Mouse (Mus musculus) brain, embryonic 18.5 days (tissue): Measurements from ENCODE around the gene Nsmce3.
A peak's percentile ranks its signal among the peaks of the same experiment; 100 is the strongest.

Experiments used
- DNase-seq: peaks from one replicate; pipeline ENCODE4 v3.0.0-alpha.2; 2012; ENCODE audit warnings: low read depth, low spot score

Nsmce3 gene

GRCm38 (mm10) chr7:64872743-64873241 is at the start of gene Nsmce3:
Nsmce3 (minus strand) TSS chr7:64872997.
- peak; percentile 88 for DNase-seq

DNA sequence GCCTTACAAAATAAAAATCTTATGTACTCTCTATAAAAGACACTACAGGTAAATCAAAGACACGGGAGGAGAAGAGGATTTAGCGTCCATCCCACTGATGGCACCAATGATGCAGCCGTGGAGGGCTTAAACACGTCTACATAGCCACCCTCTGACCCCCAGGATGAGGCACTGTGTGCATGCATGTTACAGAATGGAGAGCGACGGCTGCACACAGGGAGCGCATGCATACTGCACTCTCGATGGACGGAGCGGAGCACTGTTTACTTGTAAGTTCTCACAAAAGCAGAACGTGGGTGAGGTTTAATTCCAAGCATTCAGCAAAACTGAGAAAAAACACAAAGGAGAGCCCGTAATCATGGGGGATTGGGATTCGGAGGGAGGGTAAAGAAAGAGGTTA is 48.4 kb upstream of the Nsmce3 start:
- no peak for DNase-seq

GRCm38 (mm10) chr7:64920735-64921134 is 47.9 kb upstream of the Nsmce3 start:
- DNase-seq, result no peak

- DNase-seq, result no peak
Measured at GRCm38 (mm10) chr7:64916654-64917053, 43.9 kb upstream of the Nsmce3 start.

DNA sequence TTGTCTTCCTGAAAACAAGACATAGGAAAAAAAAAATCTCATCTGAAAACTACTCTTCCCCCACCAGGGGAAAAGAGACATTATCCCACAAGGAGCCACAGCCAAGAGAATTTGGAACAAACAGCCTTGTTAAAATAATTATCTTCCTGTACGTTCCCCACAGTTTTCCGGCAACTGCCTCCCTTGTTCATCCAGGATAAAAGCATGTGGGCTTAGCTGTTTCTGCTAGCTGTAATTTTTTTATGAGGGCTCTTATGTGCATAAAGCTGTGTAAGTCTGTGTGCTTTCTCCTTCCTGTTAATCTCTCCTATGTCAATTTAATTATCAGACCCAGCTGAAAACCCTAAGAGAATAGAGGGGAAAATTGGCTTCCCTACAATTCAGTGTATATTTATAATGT is 42.3 kb upstream of the Nsmce3 start:
- DNase-seq, result peak; percentile 32

- DNase-seq, result no peak
Measured at GRCm38 (mm10) chr7:64911945-64912344, 39.1 kb upstream of the Nsmce3 start.

DNA sequence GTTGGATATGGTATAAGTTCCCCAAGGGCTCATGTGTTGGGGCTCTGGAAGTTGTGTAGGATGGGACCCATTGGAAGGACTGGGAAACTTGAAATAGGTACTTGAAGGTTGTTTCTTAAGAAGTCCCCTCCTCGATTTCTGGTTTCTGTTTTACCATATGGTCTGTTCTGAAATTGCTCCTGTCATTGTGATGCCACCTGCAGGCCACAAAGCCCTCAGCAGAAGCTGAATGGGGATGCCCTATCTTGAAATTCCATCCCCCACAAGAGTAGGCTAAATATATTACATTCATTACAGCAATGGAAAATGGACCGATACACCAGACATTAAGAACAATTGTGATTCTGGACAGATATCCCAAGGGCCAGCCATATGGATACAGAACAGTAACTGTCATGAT is 37.4 kb upstream of the Nsmce3 start:
- DNase-seq, result no peak

DNA sequence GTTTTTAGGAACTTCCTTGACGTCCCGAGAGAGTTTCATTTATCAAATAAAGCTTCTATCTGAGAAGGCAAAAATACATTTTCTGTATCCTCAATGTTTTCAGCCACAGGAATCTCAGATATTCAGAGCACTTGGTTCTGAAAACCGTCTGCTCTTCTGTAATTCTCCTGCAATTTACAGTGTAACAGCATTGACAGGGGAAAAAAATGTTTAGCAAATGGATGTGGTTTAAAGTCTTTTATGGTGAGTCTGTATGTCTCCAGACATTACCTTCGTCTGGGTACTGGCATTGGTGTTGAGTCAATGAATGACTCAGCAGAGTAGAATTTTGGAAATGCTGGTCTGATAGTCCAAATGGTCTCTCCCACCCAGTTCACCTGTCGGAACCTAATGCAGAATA is 34.2 kb upstream of the Nsmce3 start:
- DNase-seq, result no peak

- no peak for DNase-seq
Measured at GRCm38 (mm10) chr7:64905506-64905905, 32.7 kb upstream of the Nsmce3 start.

GRCm38 (mm10) chr7:64900249-64900648 is 27.5 kb upstream of the Nsmce3 start:
- peak; percentile 36 for DNase-seq

DNA sequence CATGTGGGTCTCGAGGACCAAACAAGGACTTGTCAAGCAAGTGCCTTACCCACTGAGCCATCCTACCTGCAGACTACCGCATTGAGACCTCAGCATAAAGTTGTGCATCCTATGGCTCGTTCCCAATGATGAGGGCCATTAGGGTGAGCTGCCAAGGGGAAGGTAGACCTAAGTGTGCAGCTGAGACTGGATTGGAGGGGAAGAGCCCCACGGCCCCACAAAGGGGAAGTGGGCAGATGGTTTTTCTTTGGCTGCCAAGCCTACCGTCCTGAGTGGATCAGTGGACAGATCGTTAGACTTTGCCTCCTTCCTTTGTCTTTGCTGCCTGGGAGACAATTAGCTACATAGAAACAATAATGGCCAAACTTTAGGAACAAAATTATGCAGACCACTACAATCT is 23.8 kb upstream of the Nsmce3 start:
- DNase-seq, result no peak

GRCm38 (mm10) chr7:64895685-64896101 is 22.9 kb upstream of the Nsmce3 start:
- no peak for DNase-seq

DNA sequence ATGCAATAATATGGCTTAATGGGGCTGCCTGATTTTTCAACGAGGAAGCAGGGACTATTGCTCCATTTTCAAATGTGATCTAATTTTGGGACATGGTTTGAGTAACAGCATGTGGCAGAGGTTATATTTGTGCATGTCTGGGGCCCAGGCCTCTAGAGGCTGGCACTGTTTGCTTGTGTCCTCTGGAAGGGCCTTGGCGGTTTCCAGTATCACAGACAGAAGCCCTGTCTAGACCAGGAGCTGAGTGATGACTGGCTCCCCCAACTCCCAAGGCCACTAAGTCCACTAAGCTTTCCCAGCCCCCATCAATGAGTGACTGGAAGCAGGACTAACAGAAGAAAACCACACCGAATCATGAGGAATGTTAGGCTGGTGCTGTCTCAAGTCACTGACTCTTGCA is 18.3 kb upstream of the Nsmce3 start:
- DNase-seq, result no peak

DNA sequence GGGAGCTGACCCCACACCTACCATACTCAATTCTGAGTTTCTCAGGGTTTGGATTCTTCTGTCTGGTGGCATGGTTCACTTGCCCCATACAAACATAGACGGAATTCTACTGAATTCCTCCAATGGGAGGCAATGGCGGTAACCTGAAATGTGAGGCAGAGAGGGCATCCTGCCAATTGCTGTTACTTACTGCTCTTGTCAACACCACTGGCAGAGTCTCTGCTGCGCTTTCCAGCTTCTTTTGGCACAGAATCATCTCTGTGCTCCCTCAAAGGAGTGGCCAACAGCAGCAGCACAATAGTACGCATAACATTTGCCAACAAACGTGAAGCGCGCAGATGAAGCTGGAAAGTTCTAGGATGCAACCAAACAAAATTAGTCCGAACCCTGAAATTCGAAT is 17.1 kb upstream of the Nsmce3 start:
- no peak for DNase-seq

DNA sequence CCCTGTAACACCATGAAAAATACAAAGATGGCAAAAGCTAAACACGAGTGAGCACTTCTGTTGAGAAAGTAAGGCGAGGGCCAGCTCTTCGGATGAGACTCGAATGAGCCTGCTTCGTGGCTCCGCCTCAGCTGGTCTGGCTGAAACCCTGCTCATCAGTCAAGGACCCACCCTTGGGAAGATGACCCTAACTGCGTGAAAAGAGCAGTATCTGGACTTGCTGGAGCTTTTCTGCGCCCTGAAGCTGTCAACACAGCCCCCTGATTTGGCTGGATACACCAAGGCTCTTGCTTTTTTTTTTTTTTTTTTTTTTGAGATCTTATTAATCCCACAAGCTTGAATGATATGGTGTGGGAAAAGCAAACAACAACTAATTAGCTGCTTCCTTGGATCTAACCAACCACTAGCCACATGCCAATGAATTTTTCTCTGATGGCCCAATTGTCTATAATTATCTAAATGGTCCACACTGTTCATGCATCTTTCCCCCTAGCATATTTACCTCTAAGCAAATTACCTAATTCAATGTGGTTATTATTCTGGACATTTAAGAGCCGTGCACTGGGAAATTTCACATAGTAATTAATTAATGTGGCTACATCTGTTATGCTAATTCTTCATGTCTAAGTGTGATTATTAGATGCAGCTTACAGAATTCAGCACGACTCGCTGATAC is 11.5 kb upstream of the Nsmce3 start:
- DNase-seq, result no peak

DNA sequence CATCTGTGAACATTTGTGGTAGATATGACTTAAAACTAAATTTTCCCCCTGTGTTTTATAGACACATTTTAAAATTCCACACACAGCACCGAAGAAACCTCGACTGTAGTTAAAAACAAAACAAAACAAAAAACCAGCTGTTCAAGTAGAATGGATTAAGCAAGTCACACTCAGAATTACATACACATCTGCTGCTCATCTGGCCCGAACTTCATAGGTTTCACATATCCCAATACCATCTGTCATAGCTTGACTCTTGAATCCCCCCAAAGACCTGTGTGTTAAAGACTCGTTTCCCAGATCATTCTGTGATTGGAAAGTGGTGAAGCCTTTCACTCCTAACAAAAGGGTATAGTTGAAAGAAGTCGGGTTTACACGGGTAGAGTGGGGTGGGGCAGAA is 9.4 kb upstream of the Nsmce3 start:
- DNase-seq, result no peak

DNA sequence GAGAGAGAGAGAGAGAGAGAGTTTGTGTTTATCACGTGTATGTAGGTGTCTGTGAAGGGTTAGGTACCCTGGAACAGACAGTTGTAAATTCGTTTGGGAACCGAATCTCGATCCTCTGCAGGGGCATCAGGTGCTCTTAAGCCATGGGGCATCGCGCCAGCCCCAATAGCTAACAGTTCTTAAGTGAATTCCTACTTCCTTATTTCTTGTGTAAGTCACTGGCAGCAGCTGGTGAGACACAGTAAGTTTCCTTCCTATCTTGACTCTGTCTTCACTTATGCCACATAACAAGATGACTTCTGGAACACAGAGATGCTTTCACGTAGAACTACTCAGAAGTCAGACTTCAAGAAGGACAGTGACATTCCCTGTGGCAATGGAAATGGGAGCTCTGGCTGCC is 8.6 kb upstream of the Nsmce3 start:
- no peak for DNase-seq

- DNase-seq, result no peak
Measured at GRCm38 (mm10) chr7:64880415-64880814, 7.6 kb upstream of the Nsmce3 start.

DNA sequence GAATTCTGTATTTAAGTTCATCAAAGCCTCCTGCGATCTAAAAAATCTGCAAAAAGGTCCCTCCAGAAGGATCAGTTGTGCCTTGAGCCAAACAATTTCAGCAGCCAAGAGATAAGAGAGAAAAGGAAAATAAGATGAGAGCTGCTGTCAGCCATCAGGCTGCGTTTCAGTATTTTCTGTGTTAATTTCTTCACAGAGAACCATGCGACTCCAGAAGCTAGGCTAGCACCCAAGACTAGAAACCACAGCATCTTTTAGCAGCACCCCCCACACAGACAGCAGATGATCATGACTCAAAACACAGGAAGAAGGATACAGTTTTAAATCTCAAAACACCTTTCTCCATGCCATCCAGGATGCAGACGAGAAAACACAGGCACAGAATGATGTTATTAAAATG is 2.1 kb upstream of the Nsmce3 start:
- DNase-seq, result no peak

- DNase-seq, result no peak
Measured at GRCm38 (mm10) chr7:64873266-64873665, 469 bp upstream of the Nsmce3 start.

GRCm38 (mm10) chr7:64871987-64872742 is 632 bp downstream of the Nsmce3 start:
- DNase-seq, result no peak

GRCm38 (mm10) chr7:64869549-64870065 is 3.2 kb downstream of the Nsmce3 start:
- DNase-seq, result no peak

DNA sequence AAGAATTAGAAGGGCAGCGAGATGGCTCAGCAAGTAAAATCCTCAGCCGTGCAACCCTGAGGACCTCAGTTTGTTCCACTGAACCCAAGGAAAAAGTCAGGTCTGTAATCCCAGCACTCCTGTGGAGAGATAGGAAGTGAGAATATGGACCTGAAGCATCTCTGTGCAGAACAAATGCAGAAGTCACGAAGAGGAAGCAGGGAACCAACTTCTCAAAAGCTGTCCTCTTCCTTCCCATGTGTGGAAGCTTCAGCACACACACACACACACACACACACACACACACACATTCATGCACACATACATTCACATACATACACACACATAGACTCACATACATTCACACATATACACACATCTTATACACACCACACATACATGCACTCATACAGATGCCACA is 9.3 kb downstream of the Nsmce3 start:
- no peak for DNase-seq
